Mouse (Mus musculus) MEL (cell line): ENCODE measurements around the gene Sept8. TPM values are rescaled to one million over a fixed set of nuclear protein-coding genes. Genes with fewer than 3 reads are reported as not detected.

ENCODE experiments used
- DNase-seq: peaks from one replicate; pipeline ENCODE4 v3.0.0; 2011; ENCODE audit warnings: low read depth, low spot score
- H3K27ac ChIP-seq: 2 replicates; pipeline ENCODE4 v1.5.1; 2012; ENCODE audit warnings: low read depth, mild to moderate bottlenecking, control low read depth, low read length, moderate library complexity; ENCODE audit not compliant: control insufficient read depth
- H3K27me3 ChIP-seq, 2 experiments: fragments of 150-350 bp in 1 of 2; sonication (generic) in 1 of 2; 2 replicates each; pipeline ENCODE4 v1.6.1; 2012; ENCODE audit warnings: low read length in 2 of 2, mild to moderate bottlenecking in 2 of 2, improper control_type of control experiment in 1 of 2, moderate library complexity in 1 of 2; ENCODE audit not compliant: insufficient read depth in 2 of 2, control insufficient read depth in 1 of 2
- H3K36me3 ChIP-seq, 2 experiments: 2 replicates each; pipeline ENCODE4 v1.6.1; 2012 to 2014; ENCODE audit warnings: low read length in 2 of 2, improper control_type of control experiment in 1 of 2, inconsistent platforms in 1 of 2, mild to moderate bottlenecking in 1 of 2; ENCODE audit not compliant: insufficient read depth in 2 of 2, control insufficient read depth in 1 of 2
- H3K4me1 ChIP-seq, 2 experiments: fragments of 150-350 bp in 1 of 2; sonication (generic) in 1 of 2; 2 replicates each; pipeline ENCODE4 v1.6.1; 2012; ENCODE audit warnings: low read length in 2 of 2, improper control_type of control experiment in 1 of 2, mild to moderate bottlenecking in 1 of 2; ENCODE audit not compliant: insufficient read depth in 2 of 2, control insufficient read depth in 1 of 2
- H3K4me3 ChIP-seq, 2 experiments: fragments of 150-350 bp in 1 of 2; sonication (generic) in 1 of 2; 2 replicates each; pipeline ENCODE4 v1.5.1; 2012; ENCODE audit warnings: low read depth in 2 of 2, low read length in 2 of 2, mild to moderate bottlenecking in 2 of 2, moderate library complexity in 2 of 2, control low read depth in 1 of 2, improper control_type of control experiment in 1 of 2; ENCODE audit not compliant: control insufficient read depth in 1 of 2, insufficient read depth in 1 of 2
- H3K79me2 ChIP-seq: 2 replicates; pipeline ENCODE4 v1.6.1; 2012; ENCODE audit warnings: mild to moderate bottlenecking, low read length, moderate library complexity; ENCODE audit not compliant: control insufficient read depth, poor library complexity, insufficient read depth
- H3K9ac ChIP-seq: 2 replicates; pipeline ENCODE4 v1.6.1; 2012; ENCODE audit warnings: low read depth, mild to moderate bottlenecking, control low read depth, low read length, moderate library complexity; ENCODE audit not compliant: control insufficient read depth, poor library complexity, severe bottlenecking
- H3K9me3 ChIP-seq: fragments of 150-350 bp; sonication (generic); replicated peaks from 2 replicates; pipeline ENCODE4 v1.6.1; 2012; ENCODE audit warnings: mild to moderate bottlenecking, low read length, improper control_type of control experiment, moderate library complexity; ENCODE audit not compliant: insufficient read depth
- CHD1 ChIP-seq: IDR thresholded peaks from 2 replicates; pipeline ENCODE4 v1.6.1; 2012; ENCODE audit warnings: low read depth, mild to moderate bottlenecking, inconsistent platforms, low read length, improper control_type of control experiment
- E2F4 ChIP-seq: IDR thresholded peaks from 2 replicates; pipeline ENCODE4 v1.6.1; 2011; ENCODE audit warnings: low read depth, low read length, improper control_type of control experiment, borderline replicate concordance
- EP300 ChIP-seq, 2 experiments: IDR thresholded peaks; 2 replicates each; pipeline ENCODE4 v1.6.1; 2011; ENCODE audit warnings: improper control_type of control experiment in 2 of 2, low read length in 2 of 2, low read depth in 1 of 2, mild to moderate bottlenecking in 1 of 2
- ETS1 ChIP-seq: IDR thresholded peaks from 2 replicates; pipeline ENCODE4 v1.6.1; 2012; ENCODE audit warnings: low read depth, mild to moderate bottlenecking, inconsistent platforms, low read length, improper control_type of control experiment, moderate library complexity
- GATA1 ChIP-seq: IDR thresholded peaks from 2 replicates; pipeline ENCODE4 v1.6.1; 2011; ENCODE audit warnings: low read depth, low read length, improper control_type of control experiment
- JUND ChIP-seq: IDR thresholded peaks from 2 replicates; pipeline ENCODE4 v1.6.1; 2011; ENCODE audit warnings: low read depth, mild to moderate bottlenecking, improper control_type of control experiment, low read length
- KAT2A ChIP-seq: conservative IDR thresholded peaks from 2 replicates; pipeline ENCODE4 v1.6.1; 2012; ENCODE audit warnings: low read depth, low read length, improper control_type of control experiment, inconsistent platforms
- MAFK ChIP-seq: IDR thresholded peaks from 2 replicates; pipeline ENCODE4 v1.6.1; 2011; ENCODE audit warnings: low read depth, mild to moderate bottlenecking, low read length, improper control_type of control experiment, borderline replicate concordance
- MAX ChIP-seq: IDR thresholded peaks from 2 replicates; pipeline ENCODE4 v1.6.1; 2011; ENCODE audit warnings: low read length, improper control_type of control experiment
- MAZ ChIP-seq: IDR thresholded peaks from 2 replicates; pipeline ENCODE4 v1.6.1; 2012; ENCODE audit warnings: low read depth, mild to moderate bottlenecking, inconsistent platforms, low read length, improper control_type of control experiment
- MXI1 ChIP-seq: IDR thresholded peaks from 2 replicates; pipeline ENCODE4 v1.6.1; 2011; ENCODE audit warnings: mild to moderate bottlenecking, low read depth, low read length, improper control_type of control experiment
- MYB ChIP-seq: IDR thresholded peaks from 2 replicates; pipeline ENCODE4 v1.6.1; 2011; ENCODE audit warnings: mild to moderate bottlenecking, low read depth, low read length, improper control_type of control experiment
- POLR2A ChIP-seq, 2 experiments: IDR thresholded peaks; 2 replicates each; pipeline ENCODE4 v1.6.1; 2011 to 2012; ENCODE audit warnings: low read length in 2 of 2, mild to moderate bottlenecking in 2 of 2, control low read depth in 1 of 2, improper control_type of control experiment in 1 of 2, low read depth in 1 of 2, moderate library complexity in 1 of 2; ENCODE audit not compliant: control insufficient read depth in 1 of 2, insufficient read depth in 1 of 2, poor library complexity in 1 of 2
- POLR2AphosphoS5 ChIP-seq: IDR thresholded peaks from 2 replicates; pipeline ENCODE4 v1.6.1; 2012; ENCODE audit warnings: low read depth, borderline replicate concordance, mild to moderate bottlenecking, inconsistent platforms, low read length, moderate library complexity, mixed read lengths
- SMC3 ChIP-seq: IDR thresholded peaks from 2 replicates; pipeline ENCODE4 v1.6.1; 2011; ENCODE audit warnings: low read depth, low read length, improper control_type of control experiment
- TAL1 ChIP-seq: IDR thresholded peaks from 2 replicates; pipeline ENCODE4 v1.6.1; 2012; ENCODE audit warnings: mild to moderate bottlenecking, inconsistent platforms, low read length, moderate library complexity, mixed read lengths
- UBTF ChIP-seq: IDR thresholded peaks from 2 replicates; pipeline ENCODE4 v1.6.1; 2012; ENCODE audit warnings: low read depth, mild to moderate bottlenecking, inconsistent platforms, low read length, improper control_type of control experiment, moderate library complexity, borderline replicate concordance; ENCODE audit not compliant: insufficient read depth
- USF2 ChIP-seq, 2 experiments: IDR thresholded peaks; 2 replicates each; pipeline ENCODE4 v1.6.1; 2011 to 2012; ENCODE audit warnings: improper control_type of control experiment in 2 of 2, low read length in 2 of 2, borderline replicate concordance in 1 of 2, inconsistent platforms in 1 of 2, low read depth in 1 of 2, mild to moderate bottlenecking in 1 of 2; ENCODE audit not compliant: insufficient read depth in 1 of 2
- ZC3H11A ChIP-seq: IDR thresholded peaks from 2 replicates; pipeline ENCODE4 v1.6.1; 2012; ENCODE audit warnings: low read depth, mild to moderate bottlenecking, inconsistent platforms, low read length, improper control_type of control experiment
- ZKSCAN1 ChIP-seq: IDR thresholded peaks from 2 replicates; pipeline ENCODE4 v1.6.1; 2012; ENCODE audit warnings: low read depth, mild to moderate bottlenecking, inconsistent platforms, low read length, improper control_type of control experiment, moderate library complexity
- ZMIZ1 ChIP-seq: IDR thresholded peaks from 2 replicates; pipeline ENCODE4 v1.6.1; 2012; ENCODE audit warnings: low read depth, mild to moderate bottlenecking, inconsistent platforms, low read length, improper control_type of control experiment, moderate library complexity
- ZNF384 ChIP-seq: IDR thresholded peaks from 2 replicates; pipeline ENCODE4 v1.6.1; 2012; ENCODE audit warnings: low read depth, mild to moderate bottlenecking, inconsistent platforms, low read length, improper control_type of control experiment
- polyA plus RNA-seq, 2 experiments: library from polyadenylated mRNA; stranded (reverse) in 1 of 2; unstranded in 1 of 2; fragments of >175 nt in 1 of 2; fragments of >200 nt in 1 of 2; gene quantifications; 2 replicates each; pipeline versions ENCODE4 v1.2.1 to v1.2.4; 2012; ENCODE audit warnings: low replicate concordance in 2 of 2, low read depth in 1 of 2; ENCODE audit not compliant: insufficient read length in 2 of 2, insufficient read depth in 1 of 2, missing spikeins in 1 of 2
- total RNA-seq: library from RNA; depleted of rRNA; stranded (reverse); fragments of 300-350 nt; gene quantifications from 2 replicates; pipeline ENCODE4 v1.2.3, GENCODE M21; 2012

The Sept8 gene
- total and polyA plus RNA-seq, 3 experiments = 196 to 294 (median 278) TPM

- DNase-seq = no peak
- H3K27ac ChIP-seq = no peak overlapping the region
- TF ChIP-seq TAL1 = no peak
- TF ChIP-seq ETS1 = no peak
- no peak for TF ChIP-seq POLR2A (IDR thresholded peaks at IDR 0.05; ENCODE audit: control insufficient read depth in 1 of 2, insufficient read depth in 1 of 2, low read depth in 1 of 2, low read length in 2 of 2, poor library complexity in 1 of 2)
- TF ChIP-seq UBTF = no peak
- TF ChIP-seq ZC3H11A = no peak
- TF ChIP-seq CHD1 = no peak
- no peak for TF ChIP-seq MAFK
- TF ChIP-seq MXI1 = no peak
- no peak for TF ChIP-seq SMC3
- no peak for TF ChIP-seq ZNF384
- TF ChIP-seq, all 39 proteins: peak for 0
- Histone ChIP-seq H3K4me3 (no peak overlapping the region), H3K4me1 (peaks cover 0 to 2% of the 10 kb centered on the region in 2 experiments; a peak in 2 of 4 replicates), H3K36me3 (peaks cover 2 to 3% of the 10 kb centered on the region in 2 experiments), H3K9me3 (no peaks in the 10 kb centered on the region), H3K79me2 (no peaks in the 10 kb centered on the region), H3K27me3 (no peaks in the 10 kb centered on the region), H3K9ac (no peak overlapping the region)
Measured at GRCm38 (mm10) chr11:53585510-53585909, 66.5 kb downstream of the Sept8 start.

- DNase-seq = no peak
- H3K9me3 ChIP-seq = no peaks in the 10 kb centered on the region
- H3K27ac ChIP-seq = no peak overlapping the region
- TF ChIP-seq GATA1 = no peak
- TF ChIP-seq E2F4 = no peak
- TF ChIP-seq MAZ = no peak
- no peak for TF ChIP-seq POLR2A (IDR thresholded peaks at IDR 0.05; ENCODE audit: control insufficient read depth in 1 of 2, insufficient read depth in 1 of 2, low read depth in 1 of 2, low read length in 2 of 2, poor library complexity in 1 of 2)
- TF ChIP-seq MYB = no peak
- no peak for TF ChIP-seq JUND
- TF ChIP-seq USF2 (IDR thresholded peaks at IDR 0.05; ENCODE audit: borderline replicate concordance in 1 of 2, insufficient read depth in 1 of 2, low read depth in 1 of 2, low read length in 2 of 2) = no peak
- TF ChIP-seq TAL1 = no peak
- TF ChIP-seq ZMIZ1 = no peak
- no peak for TF ChIP-seq POLR2AphosphoS5
- TF ChIP-seq KAT2A = no peak
- TF ChIP-seq MAX = no peak
- TF ChIP-seq SMC3 = no peak
- no peak for TF ChIP-seq MXI1
- no peak for TF ChIP-seq EP300 (IDR thresholded peaks at IDR 0.05; ENCODE audit: low read depth in 1 of 2, low read length in 2 of 2)
- TF ChIP-seq MAFK = no peak
- TF ChIP-seq ZKSCAN1 = no peak
- no peaks in the 10 kb centered on the region for H3K79me2 ChIP-seq
- H3K9ac ChIP-seq = no peak overlapping the region
- H3K4me1 ChIP-seq = peaks cover 0 to 3% of the 10 kb centered on the region in 2 experiments; a peak in 1 of 4 replicates
- peaks cover 0 to 3% of the 10 kb centered on the region in 2 experiments; a peak in 3 of 4 replicates for H3K36me3 ChIP-seq
- H3K4me3 ChIP-seq = no peak overlapping the region
- H3K27me3 ChIP-seq = no peaks in the 10 kb centered on the region
Measured at GRCm38 (mm10) chr11:53588279-53588678, 69.2 kb downstream of the Sept8 start.
